Mouse (Mus musculus) myocyte (in vitro differentiated cells): ENCODE measurements around the gene Agpat4. TPM values are rescaled to one million over a fixed set of nuclear protein-coding genes. Genes with fewer than 3 reads are reported as not detected.

Source experiments
- H3K27me3 ChIP-seq: one replicate; pipeline ENCODE4 v1.6.1; 2011; ENCODE audit not compliant: control insufficient read depth, insufficient read depth, insufficient read length
- H3K36me3 ChIP-seq: one replicate; pipeline ENCODE4 v1.6.1; 2011; ENCODE audit not compliant: control insufficient read depth, insufficient read depth
- H3K4me2 ChIP-seq: one replicate; pipeline ENCODE4 v1.6.1; 2011; ENCODE audit warnings: low read depth, control low read depth
- H3K4me3 ChIP-seq: one replicate; pipeline ENCODE4 v1.5.1; 2011; ENCODE audit warnings: mild to moderate bottlenecking, control low read depth, moderate library complexity
- H3K79me2 ChIP-seq: one replicate; pipeline ENCODE4 v1.6.1; 2011; ENCODE audit not compliant: control insufficient read depth, insufficient read depth
- H3ac ChIP-seq: one replicate; pipeline ENCODE4 v1.6.1; 2011; ENCODE audit not compliant: control insufficient read depth, insufficient read length
- CEBPB ChIP-seq: IDR thresholded peaks from 2 replicates; pipeline ENCODE4 v1.6.1; 2011; ENCODE audit warnings: mild to moderate bottlenecking, moderate library complexity; ENCODE audit not compliant: poor library complexity, insufficient read depth, severe bottlenecking
- E2F4 ChIP-seq: IDR thresholded peaks from one replicate; pipeline ENCODE4 v1.6.1; 2011; ENCODE audit warnings: mild to moderate bottlenecking, control low read depth, moderate library complexity; ENCODE audit not compliant: insufficient read depth
- MAX ChIP-seq: IDR thresholded peaks from one replicate; pipeline ENCODE4 v1.6.1; 2011; ENCODE audit warnings: low read depth, mild to moderate bottlenecking, control low read depth
- MYOD1 ChIP-seq, 3 experiments: IDR thresholded peaks; one replicate each; pipeline ENCODE4 v1.6.1; 2011; ENCODE audit warnings: control low read depth in 2 of 3, low read depth in 2 of 3, mild to moderate bottlenecking in 2 of 3, moderate library complexity in 1 of 3; ENCODE audit not compliant: insufficient read length in 2 of 3, control insufficient read depth in 1 of 3
- MYOG ChIP-seq, 3 experiments: IDR thresholded peaks; one replicate each; pipeline ENCODE4 v1.6.1; 2011; ENCODE audit warnings: control low read depth in 2 of 3, low read depth in 2 of 3, mild to moderate bottlenecking in 2 of 3; ENCODE audit not compliant: insufficient read length in 2 of 3, control insufficient read depth in 1 of 3, insufficient read depth in 1 of 3
- POLR2A ChIP-seq: IDR thresholded peaks from one replicate; pipeline ENCODE4 v1.6.1; 2011; ENCODE audit warnings: low read depth, mild to moderate bottlenecking, control low read depth, moderate library complexity; ENCODE audit not compliant: insufficient read length
- POLR2AphosphoS2 ChIP-seq: IDR thresholded peaks from one replicate; pipeline ENCODE4 v1.6.1; 2011; ENCODE audit warnings: low read depth, control low read depth; ENCODE audit not compliant: insufficient read length
- REST ChIP-seq: IDR thresholded peaks from one replicate; pipeline ENCODE4 v1.6.1; 2011; ENCODE audit warnings: mild to moderate bottlenecking, control low read depth, moderate library complexity; ENCODE audit not compliant: insufficient read depth, insufficient read length
- SRF ChIP-seq: IDR thresholded peaks from one replicate; pipeline ENCODE4 v1.6.1; 2011; ENCODE audit warnings: low read depth; ENCODE audit not compliant: control insufficient read depth, insufficient read length
- TCF12 ChIP-seq: IDR thresholded peaks from one replicate; pipeline ENCODE4 v1.6.1; 2011; ENCODE audit warnings: mild to moderate bottlenecking, control low read depth; ENCODE audit not compliant: poor library complexity, insufficient read depth, severe bottlenecking
- TCF3 ChIP-seq: IDR thresholded peaks from one replicate; pipeline ENCODE4 v1.6.1; 2011; ENCODE audit warnings: low read depth, control low read depth; ENCODE audit not compliant: insufficient read length
- USF1 ChIP-seq: IDR thresholded peaks from one replicate; pipeline ENCODE4 v1.6.1; 2011; ENCODE audit warnings: low read depth, mild to moderate bottlenecking, control low read depth, moderate library complexity
- polyA plus RNA-seq: library from polyadenylated mRNA; unstranded; fragments of >200 nt; fragmentation: generic; extraction: Trizol; gene quantifications from one replicate; pipeline ENCODE4 v1.2.1, GENCODE M21; 2012; ENCODE audit warnings: missing spikeins

Agpat4 gene
- polyA plus RNA-seq, 1 experiment: 35.8 TPM

DNA sequence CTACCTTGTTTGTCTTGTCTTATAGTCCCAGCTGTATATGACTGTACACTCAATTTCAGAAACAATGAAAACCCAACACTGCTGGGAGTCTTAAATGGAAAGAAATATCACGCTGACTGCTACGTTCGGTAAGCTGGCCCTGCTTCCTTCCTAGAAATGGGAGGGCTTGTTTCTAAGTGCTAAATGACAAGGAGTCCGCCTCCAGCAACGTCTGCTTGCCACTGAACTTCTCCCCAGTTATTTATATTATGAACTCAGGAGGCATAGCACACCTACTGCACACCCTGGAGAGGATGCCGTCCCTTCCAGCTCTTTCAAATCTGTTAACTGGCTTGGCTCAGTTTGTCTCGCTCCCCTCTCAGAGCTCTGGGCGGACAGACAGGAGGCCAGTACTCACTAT, 94.9 kb downstream of the Agpat4 start:
- H3K4me3 ChIP-seq: no peak overlapping the region
- peaks cover 7% of the 10 kb centered on the region for H3K36me3 ChIP-seq
- H3K27me3 ChIP-seq: no peaks in the 10 kb centered on the region
- TF ChIP-seq CEBPB (no peak), E2F4 (no peak), MYOG (IDR thresholded peaks at IDR 0.05; ENCODE audit: control insufficient read depth in 1 of 3, insufficient read depth in 1 of 3, insufficient read length in 2 of 3, low read depth in 2 of 3) (no peak), MYOD1 (IDR thresholded peaks at IDR 0.05; ENCODE audit: control insufficient read depth in 1 of 3, insufficient read length in 2 of 3, low read depth in 2 of 3) (no peak), POLR2A (no peak), MAX (no peak), POLR2AphosphoS2 (no peak), USF1 (no peak), REST (no peak), TCF3 (no peak), SRF (no peak), TCF12 (no peak)
- H3K79me2 ChIP-seq: no peaks in the 10 kb centered on the region
- H3ac ChIP-seq: no peak overlapping the region
- no peak overlapping the region for H3K4me2 ChIP-seq

DNA sequence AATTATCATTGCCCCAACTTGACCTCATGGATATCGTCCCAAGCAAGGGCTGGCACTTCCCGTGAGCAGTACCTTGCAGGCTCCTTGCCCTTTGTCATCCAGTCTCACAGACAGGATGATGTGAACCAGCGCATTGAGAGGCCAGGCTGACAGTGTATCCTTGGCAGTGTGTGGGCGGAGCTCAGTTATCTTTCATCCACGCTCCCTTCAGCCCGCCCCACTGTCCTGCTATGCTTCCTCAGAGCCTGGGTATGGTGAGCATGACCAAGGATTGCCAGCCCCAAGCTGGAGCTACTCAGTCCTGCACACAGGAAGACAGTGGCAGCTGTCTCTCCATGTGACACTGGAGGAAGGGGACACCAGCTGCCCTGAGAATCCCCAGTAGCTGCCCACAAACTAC, 97.7 kb downstream of the Agpat4 start:
- H3ac ChIP-seq: no peak overlapping the region
- TF ChIP-seq TCF12 (no peak), TCF3 (no peak), REST (no peak), MAX (no peak), POLR2AphosphoS2 (peak; percentile 20), SRF (no peak), E2F4 (no peak), CEBPB (no peak), USF1 (no peak), POLR2A (no peak), MYOG (IDR thresholded peaks at IDR 0.05; ENCODE audit: control insufficient read depth in 1 of 3, insufficient read depth in 1 of 3, insufficient read length in 2 of 3, low read depth in 2 of 3) (peak in 1 of 3 experiments; percentile 57), MYOD1 (IDR thresholded peaks at IDR 0.05; ENCODE audit: control insufficient read depth in 1 of 3, insufficient read length in 2 of 3, low read depth in 2 of 3) (peak in 1 of 3 experiments; percentile 46)
- H3K36me3 ChIP-seq: peaks cover 7% of the 10 kb centered on the region
- H3K79me2 ChIP-seq: no peaks in the 10 kb centered on the region
- no peak overlapping the region for H3K4me2 ChIP-seq
- no peak overlapping the region for H3K4me3 ChIP-seq
- H3K27me3 ChIP-seq: no peaks in the 10 kb centered on the region

DNA sequence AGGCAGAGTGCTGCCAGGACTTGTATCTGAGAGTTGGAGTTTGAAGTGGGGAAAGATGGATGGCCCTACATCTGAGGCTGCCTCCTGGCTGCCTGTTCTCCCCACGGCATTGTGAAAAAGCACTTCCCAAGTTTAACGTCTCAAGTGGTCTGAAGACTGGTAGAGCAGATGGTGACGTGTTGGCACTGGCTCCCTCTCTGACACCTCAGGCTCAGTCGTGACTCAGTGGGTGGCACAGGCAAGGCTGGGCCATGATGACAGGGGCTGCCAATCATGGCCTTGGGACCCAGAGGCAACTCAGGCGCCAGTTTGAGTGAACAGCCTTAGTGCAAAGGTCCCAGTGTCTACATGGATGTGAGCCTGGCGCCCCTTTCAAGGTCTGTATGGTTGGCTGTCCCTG, 103.4 kb downstream of the Agpat4 start:
- H3K4me3 ChIP-seq: no peak overlapping the region
- H3ac ChIP-seq: no peak overlapping the region
- no peaks in the 10 kb centered on the region for H3K79me2 ChIP-seq
- TF ChIP-seq POLR2A (no peak), POLR2AphosphoS2 (peak; percentile 26)
- H3K4me2 ChIP-seq: no peak overlapping the region
- H3K27me3 ChIP-seq: no peaks in the 10 kb centered on the region
- H3K36me3 ChIP-seq: peaks cover 7% of the 10 kb centered on the region

DNA sequence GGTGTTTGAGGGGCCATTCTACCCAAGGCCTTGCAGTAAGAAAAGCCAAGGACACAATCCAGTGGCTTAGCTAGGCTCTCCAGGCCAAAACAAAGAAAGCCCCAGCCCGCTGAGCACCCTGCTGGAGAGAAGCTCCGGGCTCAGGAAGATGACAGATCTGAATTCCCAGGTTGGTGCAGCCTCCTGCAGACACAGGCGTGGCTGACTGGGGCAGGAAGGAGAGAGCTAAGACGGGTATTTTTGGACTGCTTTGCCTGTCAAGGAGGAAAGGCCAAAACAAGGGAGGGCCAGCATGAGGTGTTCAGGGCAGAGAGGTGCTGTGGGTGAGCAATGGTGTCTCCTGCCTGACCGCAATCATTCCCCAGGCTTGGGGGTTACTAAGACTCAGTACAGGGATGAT, 105.2 kb downstream of the Agpat4 start:
- Histone ChIP-seq H3K4me2 (no peak overlapping the region), H3K4me3 (no peak overlapping the region), H3K79me2 (no peaks in the 10 kb centered on the region), H3K36me3 (peaks cover 6% of the 10 kb centered on the region), H3ac (no peak overlapping the region), H3K27me3 (no peaks in the 10 kb centered on the region)
- no peak for TF ChIP-seq USF1

DNA sequence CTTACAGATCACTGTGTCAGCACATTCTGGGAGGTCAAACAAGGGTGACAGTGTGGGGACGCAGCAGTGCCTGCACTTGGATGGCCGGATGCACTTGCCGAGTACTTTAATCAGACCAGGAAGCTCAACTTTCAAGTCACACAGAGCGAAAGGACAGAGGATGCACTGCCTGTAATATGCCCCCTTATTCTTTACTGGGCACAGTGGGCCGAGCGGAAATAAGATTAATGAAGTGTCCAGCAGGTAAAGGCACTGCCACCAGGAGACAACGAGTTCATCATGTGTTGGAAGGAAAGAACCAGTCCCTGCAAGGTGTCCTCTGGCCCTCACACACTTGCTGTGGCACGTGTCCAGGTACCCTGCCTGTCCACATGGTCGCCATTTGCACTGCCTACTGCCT, 105.6 kb downstream of the Agpat4 start:
- Histone ChIP-seq H3K27me3 (no peaks in the 10 kb centered on the region), H3ac (no peak overlapping the region), H3K4me2 (no peak overlapping the region), H3K4me3 (no peak overlapping the region), H3K79me2 (no peaks in the 10 kb centered on the region), H3K36me3 (peaks cover 7% of the 10 kb centered on the region)
- TF ChIP-seq MAX (no peak), MYOG (IDR thresholded peaks at IDR 0.05; ENCODE audit: control insufficient read depth in 1 of 3, insufficient read depth in 1 of 3, insufficient read length in 2 of 3, low read depth in 2 of 3) (no peak), TCF12 (no peak), E2F4 (no peak), CEBPB (no peak), REST (no peak), POLR2A (no peak), SRF (no peak), USF1 (no peak), TCF3 (no peak), MYOD1 (IDR thresholded peaks at IDR 0.05; ENCODE audit: control insufficient read depth in 1 of 3, insufficient read length in 2 of 3, low read depth in 2 of 3) (no peak)
